Mouse (Mus musculus) urinary bladder, adult 18-20 months (tissue): Measurements from ENCODE around the gene Sik2.

Experiments used
- DNase-seq, 2 experiments: peaks; one replicate each; pipeline ENCODE4 v3.0.0; 2022; ENCODE audit warnings: low spot score in 2 of 2, mixed read lengths in 2 of 2

Gene Sik2

DNA sequence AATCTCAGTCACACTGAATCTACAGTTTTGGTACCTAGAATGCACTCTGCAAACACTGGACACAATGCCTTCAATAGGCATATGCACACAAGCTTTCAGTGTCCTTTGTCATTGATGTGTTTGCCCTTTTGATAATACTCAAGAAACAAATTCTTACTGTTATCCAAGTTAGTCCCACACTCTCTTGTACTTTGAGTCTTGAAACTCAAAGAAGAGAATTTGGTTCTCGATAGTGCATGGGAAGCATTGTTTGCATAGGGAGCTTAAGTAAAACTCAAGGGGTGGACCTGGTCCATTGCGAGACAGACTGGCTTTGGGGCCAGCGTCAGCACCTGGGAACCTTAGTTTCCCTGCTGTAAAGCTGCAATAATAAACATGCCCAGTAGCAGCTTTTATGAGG is 90.7 kb downstream of the Sik2 start:
- no peak for DNase-seq

DNA sequence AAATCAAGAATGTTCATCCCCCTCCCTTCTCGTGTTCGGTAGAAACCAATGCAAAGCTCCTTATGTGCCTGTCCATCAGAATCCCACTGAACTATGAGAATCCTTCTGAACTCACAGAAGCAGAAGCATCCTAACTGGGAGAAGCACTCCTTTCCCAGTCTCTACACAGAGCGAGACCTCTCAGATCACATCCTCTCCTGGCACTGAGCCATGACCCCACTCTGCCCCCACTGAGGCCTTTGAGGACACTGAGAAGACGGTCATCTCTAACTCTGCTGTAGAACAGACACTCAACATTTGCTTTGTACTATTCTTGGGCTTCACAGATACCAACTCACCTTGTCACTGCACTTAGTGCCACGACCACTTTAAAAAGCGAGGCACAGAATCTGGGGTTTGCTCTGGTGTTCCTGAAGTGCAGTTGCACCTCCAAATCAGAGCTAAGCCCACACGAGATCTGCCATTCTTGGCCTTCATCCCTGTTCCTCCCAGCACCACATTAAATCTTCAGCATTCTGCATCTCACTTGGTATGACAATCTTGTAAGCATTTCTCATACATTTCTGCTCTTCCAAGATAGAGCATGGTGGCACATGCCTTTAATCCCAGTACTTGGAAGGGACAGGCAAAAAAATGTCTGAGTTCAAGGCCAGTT is 96.9 kb downstream of the Sik2 start:
- DNase-seq = no peak

DNA sequence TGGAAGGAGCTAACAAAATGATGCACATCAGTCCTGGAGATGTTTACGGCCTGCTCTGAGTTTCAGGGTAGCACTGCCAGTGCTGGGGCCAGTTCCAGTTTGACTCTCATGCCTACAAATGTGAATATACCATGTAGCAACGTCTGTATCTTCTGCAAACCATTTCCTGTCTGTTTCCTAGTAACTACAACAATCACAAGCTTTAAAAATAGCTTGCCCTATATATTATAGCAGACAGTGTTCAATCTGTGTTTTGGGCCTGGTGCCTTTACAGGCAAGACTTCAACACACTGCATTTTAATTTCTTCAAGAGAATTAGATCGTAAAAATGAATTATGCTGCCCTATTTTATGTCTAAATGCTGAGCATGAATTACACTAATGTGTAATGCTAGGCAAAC is 103.6 kb downstream of the Sik2 start:
- DNase-seq = no peak

DNA sequence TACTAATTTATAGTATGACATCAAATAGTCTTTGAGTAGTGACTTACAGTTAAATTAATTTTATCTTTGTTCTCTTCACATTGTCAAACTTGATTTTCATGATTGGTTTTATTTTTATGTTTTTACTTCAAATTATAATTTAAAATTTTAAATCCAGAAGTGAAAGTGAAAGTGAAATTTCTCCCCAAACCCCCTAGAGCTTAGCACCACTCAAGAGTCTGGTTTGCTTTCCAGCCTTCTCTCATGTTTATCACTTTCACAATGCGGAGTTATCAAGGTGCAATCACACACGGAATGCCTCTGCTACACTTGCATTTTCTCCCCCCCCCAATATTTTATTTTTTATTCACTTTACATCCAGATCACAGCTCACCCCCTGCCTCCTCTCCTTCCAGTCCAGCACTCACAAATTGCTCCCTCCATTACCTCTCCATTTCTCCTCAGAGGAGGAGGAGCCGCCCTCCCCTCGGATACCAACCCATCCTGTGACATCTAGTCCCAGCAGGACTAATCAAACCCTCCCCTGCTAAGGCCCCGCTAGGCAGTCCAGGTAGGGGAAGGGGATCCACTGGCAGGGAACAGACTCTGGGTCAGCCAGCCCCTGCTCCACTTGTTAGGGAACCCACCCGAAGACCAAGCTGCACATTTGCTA is 104.6 kb downstream of the Sik2 start:
- no peak for DNase-seq

DNA sequence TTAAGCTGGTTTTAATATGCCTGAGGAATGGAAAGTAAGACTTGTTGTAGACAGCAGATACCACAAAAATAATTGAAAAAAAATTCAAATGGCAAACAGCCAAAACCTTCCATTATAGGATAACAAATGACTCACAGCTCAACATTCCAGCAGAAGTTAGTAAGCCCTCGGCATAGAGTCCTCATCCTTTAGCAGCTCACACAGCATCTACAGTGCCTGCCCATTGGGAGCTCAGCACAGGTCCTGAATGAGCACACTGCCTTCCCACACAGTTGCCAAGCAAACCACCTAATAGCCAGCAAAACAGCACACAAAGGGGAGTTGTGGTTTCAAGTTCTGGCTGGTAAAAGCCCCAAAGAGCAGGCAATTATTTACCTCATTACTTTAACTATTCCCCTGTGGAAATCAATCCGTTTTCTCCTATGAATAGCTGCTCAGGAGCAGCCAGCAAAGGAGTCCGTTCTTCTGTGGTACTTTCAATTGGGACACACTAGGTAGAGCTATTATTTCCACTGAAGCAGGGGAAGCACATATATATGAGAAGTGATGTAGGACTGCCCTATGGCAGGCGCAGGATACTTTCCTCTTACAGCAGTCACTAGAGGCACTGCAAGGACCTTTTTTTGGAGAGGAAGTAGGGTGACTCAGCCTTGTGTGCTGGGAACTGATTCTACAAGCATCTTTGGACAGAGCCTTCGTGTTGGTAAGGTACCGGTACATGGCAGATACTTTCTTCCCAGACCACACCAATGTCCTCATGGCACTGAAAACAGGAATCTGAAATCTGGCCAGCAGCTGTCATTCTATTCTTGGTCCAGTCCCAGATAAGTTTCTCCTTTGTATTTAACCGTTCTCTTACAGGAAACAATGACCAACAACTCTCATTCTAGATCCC is 108.6 kb downstream of the Sik2 start:
- DNase-seq = no peak

DNA sequence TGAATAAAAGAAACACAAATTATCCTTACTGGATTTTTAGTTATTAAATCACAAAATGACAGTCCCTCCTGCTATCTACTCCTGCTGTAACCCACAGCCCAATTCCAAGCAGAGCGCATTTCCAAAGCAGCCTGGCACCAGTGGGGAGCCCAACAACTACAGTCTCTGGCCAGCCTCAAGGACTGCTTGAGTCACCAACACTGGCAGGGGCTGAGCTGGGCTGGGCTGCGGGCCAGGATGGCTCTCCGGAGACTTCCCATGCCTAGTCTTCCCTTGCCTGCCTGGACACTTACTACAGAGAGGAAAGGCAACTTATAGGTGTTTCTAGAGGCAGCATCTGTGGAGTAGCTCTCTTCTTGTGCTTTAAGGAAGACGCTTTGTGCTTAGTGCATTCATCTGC is 115.2 kb downstream of the Sik2 start:
- DNase-seq = no peak

DNA sequence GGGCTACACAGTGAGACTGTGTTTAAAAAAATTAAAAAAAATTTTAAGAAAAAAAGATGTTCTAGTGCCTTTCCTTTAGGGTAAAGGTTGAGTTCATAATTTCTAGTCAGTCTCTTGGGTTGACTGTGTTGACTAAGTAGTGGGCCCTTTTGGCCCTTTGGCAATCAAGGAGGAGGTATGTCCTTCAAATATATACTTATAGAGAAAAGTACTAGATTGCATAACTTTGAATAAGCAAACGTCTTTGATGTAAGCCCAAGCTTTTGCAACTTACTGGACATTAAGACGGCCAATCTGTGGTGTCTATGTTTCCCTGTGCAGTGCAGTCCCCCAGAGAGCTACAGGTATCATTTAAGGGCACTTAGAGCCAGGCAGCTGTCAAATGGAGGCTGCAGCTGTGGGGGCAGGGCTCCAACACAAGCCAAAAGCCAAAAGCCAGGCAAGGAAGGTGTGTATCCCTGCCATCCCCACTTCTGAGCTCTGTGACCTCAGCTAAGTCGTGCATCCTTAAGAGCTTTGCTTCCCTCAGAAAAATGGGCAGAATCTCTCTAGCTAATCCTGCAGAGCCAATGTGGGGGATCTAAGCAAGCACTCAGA is 118.3 kb downstream of the Sik2 start:
- DNase-seq = no peak

DNA sequence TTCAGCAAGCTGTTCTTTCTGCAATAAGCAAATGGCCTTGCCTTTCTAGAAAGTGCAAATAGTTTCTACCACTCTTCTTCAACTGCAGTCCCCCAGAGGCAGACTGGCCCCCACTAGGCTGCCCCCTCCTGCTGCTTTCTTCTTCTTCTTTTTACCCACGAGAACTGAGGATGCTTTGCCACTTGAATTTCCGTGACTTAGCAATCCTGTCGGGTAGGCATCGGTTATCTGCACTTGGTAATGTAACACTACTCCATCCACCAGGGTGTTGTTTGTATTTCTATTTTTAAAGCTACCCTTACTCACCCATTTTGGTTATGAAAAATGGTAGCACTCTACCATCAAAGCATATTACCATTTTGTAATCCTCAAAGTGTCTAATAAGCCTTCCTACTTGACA is 118.9 kb downstream of the Sik2 start:
- no peak for DNase-seq

DNA sequence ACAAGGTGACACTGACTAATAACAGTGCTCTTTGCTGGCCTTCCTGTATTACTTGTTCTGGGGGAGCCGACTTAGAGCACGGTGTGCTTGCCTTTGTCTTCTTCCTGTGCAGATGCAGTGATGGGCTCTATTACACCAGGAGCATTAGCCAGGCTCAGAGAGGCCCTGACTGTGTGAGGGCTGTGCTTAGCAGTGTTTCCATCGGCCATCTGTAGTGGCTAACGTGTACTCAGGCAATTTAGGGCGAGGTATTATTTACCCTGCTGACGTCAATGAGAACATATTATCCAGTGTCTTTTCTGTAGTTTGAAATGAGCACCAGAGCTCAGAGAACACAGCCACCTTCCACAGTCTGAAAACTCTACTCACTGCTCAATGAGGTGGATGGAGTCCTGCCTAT is 119.7 kb downstream of the Sik2 start:
- DNase-seq = no peak

DNA sequence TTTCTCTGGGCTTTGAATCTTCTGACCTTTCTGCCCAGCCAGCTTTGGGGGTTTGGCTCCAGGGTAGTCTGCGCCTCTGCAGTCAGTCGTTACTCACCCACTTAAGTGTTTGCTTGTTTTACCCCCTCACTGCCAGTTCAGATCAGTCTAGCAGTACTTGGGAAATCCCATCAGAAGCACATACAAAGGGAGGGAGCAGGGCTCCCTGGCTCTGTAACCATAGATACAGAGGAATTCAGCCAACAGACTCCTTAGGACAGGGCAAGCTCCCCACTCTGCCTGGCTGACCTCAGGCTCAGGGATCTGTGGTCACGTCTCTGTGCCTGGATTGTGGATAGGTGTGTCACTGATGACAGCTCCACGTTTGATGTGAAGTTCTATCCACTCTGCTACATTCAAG is 121.5 kb downstream of the Sik2 start:
- DNase-seq = peak in 1 of 2 experiments; percentile 29

DNA sequence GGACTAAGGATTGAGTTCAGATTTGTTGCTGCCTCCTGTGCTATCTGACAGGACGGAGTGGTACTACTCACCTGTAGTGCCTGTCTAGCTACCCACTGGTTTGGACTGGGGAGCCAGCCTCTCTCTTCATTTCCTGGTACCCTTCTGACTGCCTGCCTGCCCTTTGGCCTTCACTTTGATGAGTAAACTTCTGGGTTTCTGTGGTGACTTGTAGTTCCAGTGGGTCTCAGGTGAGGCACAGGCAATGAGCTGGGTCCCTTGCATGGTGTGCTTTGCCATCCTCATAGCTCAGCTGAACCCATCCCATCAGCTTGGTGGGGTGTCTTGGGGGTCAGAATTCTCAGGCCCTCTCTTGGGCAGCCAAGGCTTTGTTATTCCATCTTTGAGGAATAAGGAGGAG is 122.0 kb downstream of the Sik2 start:
- DNase-seq = peak; percentile 45 to 46

DNA sequence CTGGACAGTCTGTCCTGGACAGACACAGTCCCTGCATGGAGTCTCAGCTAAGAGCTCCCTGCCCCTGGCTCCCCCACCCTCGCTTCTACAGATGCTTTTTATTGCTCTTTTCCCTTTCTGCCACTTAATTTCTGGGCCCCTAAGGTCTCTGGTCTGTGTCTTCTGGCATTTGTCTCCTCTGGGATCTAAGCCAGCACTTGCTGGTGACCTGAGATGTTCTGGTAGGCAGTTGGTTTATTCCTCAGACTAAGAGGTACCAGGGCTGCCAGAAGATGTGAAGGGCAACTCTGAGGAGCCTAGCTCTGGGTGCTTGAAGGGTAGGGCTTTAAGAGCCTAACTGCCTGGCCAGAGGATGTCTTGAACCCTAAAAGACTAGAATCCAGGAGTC is 123.3 kb downstream of the Sik2 start:
- no peak for DNase-seq

DNA sequence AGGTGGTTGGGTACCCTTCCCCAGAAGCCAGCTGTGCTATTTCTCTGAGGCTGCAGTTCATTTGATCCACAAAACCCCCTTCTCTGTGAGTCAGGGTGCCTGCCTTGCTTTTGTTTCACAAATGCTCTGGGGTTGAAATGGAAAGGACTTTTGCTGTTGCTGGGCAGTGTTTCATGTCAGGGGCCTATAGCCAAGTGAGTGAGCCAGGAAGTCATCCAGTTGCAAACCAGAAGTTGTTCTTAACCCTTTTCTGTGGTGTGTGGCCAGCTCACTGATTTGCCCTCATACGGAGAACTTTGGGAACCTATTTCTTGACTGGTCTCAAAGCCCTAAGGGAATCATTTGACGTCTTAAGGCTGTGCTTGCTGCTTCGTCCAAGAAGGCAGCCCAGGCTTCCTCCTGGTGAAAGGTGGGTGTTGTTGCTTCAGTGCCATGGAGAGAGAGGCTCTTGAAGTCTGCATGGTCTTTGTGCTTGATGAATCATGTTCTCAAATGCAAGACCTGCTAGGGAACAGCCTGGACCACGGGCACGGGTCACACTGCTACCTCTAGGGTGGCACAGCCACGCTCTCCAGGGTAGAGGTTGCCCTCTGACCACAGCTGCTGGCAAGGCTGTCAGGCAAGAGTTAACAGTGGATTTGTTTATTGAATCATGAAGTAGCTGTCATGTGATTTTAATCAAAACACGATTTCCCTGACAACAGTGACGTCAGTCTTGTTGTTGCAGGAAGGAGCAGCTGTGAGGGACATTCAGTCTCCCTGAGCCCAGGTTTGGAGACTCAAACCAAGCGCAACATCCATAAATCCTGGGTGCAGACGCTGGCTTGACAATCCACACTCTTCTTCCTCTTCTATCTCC is 123.9 kb downstream of the Sik2 start:
- DNase-seq = peak; percentile 58 to 73

DNA sequence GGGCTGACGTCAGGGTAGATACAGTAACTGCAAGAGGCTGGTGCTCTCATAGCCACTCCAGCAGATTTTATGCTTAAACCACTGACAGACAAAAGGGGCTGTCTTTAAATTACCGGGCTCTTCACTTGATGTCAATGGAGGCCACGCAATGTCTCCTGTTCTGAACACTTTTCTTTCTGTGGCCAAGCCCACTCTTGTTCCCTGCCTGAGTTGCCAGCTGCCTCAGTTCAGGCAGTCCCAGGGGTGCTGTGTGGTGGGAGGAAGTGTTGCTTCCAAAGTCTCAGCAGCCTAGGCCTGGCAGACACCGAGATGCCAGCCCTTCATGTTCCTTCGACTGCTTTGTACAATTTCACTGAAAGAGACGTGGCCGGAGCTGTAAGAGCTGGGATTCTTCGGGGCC is 124.8 kb downstream of the Sik2 start:
- DNase-seq = no peak

DNA sequence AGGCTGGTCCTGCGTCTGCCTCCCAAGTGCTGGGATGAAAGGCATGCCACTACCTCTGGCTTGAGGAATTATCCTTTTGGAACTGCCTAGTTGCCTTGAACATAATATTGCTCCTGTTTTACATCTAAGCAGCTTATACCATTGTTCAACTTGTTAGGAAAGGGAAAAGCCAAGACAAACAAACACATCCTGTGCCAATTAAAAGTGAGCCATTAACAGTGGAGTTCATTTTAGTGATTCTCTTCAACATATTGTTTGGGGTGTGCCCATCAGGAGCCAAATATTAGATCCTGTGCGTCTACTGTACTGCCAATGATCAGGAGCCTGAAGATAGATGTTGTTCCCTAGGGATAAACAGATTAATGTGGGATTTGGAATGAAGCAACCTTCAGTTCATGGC is 126.7 kb downstream of the Sik2 start:
- no peak for DNase-seq

DNA sequence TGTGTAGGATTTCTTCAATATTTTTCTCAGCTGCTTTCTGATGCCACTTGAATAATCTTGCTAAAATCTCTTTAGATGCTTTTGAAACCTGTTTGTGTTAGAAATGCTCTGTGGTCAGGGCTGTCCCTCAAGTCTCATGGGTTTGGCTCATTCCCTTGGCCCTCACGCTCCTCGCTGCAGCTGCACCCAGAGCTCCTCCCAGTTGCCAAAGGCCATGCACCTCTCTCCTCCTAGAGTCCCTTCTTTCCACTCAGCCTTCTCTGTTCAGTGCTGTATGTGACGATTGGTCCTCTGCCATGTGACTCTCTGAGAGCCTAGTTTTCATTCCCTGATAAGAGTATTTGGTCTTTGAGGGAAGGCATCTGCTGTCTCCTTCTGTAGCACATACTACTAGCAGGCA is 131.4 kb downstream of the Sik2 start:
- no peak for DNase-seq

DNA sequence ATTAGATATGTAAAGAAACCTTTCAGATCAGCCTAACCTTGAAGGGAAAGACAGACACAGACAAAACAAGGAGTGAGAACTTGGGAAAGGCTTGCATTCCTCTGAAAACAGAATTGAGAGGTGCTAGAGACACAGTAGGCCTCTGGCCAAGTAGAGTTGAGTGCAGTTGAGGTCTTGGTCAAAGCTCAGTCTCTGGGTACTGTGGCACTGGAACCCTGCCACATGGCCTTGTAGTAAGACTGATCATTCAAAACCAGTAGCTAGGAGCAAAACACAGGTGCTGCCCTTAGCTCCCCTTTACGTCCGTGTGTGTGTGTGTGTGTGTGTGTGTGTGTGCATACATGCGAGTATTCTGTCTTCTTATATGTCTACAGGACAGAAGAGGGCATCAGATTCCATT is 132.6 kb downstream of the Sik2 start:
- no peak for DNase-seq

DNA sequence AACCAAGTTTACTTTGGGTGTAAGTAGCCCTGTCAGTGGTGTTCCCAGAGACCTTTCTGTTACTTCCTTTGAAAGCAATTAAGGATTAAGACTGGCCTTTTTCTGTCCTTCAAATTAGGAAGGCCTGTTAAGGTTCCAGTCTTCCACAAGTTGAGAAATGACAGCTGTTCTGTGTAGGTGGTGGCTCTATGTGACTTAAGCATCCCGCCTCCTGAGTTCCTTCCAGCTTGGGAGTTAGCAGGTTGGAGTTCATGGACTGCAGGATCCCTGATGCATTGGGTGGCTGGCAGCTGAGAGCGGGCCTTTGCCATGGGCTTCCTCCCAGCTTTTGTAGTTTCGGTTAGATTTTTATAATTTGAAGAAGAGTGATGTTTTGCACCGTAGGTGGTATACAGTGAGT is 133.4 kb downstream of the Sik2 start:
- no peak for DNase-seq

DNA sequence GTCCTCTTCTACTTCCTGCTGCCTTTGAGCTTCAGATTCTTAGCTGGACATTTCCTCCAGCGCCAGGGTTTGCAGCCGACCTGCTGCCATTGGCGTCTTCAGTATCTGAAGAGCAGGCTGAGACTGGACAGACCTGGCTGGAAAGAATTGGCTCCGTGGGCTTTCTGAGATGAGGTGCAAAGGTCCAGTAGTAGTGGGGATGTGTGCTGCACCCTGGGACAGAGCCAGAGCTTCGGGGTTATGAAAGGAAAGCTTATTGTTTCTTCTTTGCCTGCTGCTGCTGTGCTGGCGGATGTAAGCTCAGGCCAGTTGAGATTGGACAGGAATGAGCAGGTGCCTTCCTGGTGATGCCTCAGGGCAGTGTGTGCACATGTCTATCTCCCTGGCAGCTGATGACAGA is 134.8 kb downstream of the Sik2 start:
- DNase-seq = no peak

DNA sequence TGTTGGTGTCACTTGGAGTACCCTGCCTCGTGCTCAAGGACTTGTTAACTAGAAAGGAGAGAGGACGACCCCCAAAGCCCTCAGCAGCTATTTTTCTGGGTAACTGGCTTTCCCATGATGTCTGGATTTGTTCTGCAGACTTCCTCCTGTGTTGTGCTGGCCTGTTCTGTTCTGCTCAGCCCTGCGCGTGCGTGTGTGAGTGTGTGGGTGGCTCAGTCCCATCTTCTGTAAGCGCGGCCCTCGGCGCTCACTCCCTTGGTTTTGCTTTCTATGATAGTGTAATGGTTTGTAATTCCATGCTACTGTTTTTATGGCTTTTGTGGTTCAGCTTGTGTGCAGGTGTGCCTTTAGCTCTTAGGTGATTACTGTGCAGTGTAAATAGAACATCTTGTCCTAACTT is 135.7 kb downstream of the Sik2 start:
- DNase-seq = no peak

DNA sequence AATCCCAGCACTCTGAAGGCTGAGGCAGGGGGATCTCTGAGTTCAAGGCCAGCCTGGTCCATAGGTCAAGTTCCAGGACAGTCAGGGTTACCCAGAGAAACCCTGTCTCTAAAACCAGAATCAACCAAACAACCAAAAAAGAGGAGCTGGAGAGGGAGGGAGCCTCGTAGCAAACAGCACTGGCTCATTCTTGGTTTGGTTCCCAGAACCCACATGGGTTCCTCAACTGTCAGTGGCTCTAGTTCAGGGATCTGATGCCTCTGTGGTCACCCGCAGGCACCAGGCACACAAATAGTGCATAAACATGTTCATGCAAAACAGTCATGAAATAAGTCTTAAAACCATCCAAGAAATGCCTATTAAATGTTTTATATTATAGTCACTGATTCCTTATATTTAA is 140.7 kb downstream of the Sik2 start:
- DNase-seq = no peak

DNA sequence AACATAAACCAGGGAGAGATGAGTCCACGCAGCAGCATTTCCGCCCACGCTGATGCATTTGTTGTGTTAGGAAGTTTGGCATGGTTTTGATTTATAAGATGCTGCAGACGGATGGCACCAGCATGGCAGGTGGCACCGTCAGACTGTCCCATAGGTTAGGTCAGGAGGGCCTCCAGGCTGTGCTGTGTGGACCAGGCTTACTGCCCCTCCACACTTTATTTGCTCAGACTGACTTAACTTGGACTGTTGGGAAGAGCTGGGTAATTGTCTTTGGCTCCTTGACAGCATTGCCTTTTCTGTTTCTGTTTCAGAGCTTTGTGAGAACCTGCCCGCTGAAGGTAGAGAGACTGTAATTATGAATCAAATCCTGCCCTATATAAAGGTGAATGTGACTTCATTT is 141.9 kb downstream of the Sik2 start:
- no peak for DNase-seq
